Mouse (Mus musculus) liver, adult (tissue): ENCODE results near the gene Cox6b1.

ENCODE experiments used
- GATA4 ChIP-seq: IDR thresholded peaks from 2 replicates; pipeline ENCODE4 v1.6.1; 2014; ENCODE audit warnings: mild to moderate bottlenecking, low read length; ENCODE audit not compliant: insufficient replicate concordance

Cox6b1 gene

DNA sequence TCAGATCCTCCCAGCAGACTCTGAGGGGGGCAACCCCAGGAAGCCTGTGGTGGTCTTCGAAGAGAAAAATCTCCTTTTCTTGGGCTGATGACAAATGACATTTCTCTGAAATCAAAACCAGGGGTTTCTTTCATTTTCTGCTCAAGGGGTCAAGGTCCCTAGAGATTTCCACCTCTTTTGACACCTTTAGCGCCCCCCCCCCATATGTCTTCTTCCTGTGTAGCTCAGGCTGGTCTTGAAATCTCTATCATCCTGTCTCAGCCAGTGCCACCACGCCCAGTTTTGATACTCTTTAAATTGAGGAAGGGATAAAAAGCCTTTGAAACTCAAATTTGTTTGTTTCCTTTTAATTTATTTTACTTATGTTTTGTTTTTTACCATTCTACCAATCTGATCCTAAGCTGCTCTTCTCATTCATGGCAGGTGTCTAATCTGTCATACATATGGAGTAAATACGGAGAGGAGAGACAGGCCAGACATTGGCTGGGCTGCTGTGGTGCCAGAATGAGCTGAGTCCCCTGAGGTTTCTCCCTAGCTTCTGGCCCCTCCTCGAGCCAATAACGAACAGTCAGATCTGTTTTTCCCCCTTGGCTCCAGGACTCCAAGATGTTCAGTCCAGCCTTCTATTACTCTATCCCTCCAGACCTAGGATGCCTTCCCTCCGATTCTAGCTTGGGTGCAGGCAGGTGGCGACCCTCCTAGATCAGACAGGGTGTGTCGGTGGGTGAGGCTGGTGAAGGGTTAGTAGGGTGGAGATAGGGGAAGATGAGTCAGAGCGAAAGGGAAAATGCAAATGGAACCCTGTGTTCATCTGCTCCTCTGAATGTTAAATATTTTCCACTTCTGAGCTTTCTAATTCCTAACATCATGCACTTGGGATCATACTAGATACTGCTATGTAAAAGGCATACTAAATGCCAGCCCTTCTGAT is 32.1 kb downstream of the Cox6b1 start:
- no peak for TF ChIP-seq GATA4

DNA sequence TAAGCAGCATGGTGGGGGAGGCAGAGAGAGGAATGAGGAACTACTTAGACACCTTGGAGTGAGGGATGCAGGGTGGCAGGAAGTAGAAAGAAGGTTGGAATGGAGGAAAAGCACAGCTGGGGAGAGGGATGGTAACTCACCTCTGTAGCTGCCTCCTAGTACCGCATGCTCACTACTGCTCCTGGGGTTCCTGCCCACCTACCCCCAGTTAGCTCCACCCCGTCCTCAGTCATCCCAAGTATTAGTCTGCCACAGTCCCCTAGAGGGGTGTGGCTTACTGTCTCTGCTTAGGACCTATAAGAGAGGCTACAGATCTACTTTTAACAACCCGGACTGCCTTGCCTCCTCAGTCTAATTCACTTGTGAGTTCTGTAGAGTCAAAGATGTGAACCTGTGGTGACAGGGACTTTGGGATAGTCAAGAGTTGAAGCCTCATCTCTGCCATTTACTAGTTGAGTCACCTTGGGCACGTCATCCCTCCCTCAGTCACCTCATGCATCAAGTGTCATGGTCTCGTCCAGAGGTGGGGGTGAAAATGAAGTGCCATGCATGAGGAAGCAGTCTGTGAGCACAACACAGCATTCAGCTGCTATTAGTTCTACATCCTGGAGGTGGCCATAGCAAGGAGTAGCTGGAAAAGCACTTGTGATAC is 33.1 kb downstream of the Cox6b1 start:
- no peak for TF ChIP-seq GATA4

DNA sequence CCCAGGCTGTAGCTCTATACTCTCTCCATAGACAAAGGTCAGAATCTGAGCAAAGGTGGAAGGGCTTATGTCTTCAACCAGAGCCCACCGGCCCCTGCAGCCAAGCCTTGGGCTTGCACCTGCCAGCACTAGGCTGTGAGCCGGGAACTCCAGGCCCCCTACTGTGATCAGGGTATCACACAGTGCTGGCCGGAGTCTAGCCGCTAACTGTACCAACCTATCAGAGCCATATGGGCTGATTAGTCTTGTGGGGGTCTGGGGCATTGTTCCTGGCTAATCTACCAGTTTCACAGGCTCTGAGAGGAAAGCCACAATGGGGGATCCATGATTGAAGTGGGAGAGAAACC is 34.4 kb downstream of the Cox6b1 start:
- TF ChIP-seq GATA4, result no peak

DNA sequence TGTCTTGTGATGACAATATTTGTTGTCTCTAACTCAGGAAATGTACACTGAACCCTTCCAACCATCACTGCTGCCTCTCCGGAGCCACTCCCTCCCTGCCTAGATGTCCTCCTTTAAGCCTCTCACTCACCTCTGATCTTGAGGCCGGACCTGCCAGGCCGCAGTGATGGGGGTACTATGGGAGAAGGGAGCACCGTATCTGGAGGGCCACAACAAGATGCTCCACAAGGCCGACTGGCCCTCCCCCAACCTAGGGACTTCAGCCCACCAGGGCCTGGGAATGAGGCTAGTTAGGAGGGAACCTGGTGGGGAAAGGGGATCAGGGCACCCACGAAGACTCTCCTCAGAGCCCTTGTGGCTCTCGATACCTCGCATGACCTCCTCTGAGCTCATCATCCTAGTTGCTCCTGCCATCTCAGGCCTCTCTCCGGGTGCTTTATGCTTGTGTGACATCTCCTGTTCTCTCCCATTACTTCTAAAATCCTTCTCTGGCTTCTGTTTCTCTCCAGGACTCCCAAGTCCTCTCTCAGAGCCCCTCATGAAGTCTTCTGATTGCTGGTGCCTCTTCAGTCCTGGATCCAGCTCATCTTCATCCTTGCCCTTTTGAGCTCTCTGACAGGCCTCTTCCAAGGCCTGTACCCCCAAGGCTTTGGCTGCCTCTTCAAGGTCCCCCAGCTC is 34.9 kb downstream of the Cox6b1 start:
- no peak for TF ChIP-seq GATA4

DNA sequence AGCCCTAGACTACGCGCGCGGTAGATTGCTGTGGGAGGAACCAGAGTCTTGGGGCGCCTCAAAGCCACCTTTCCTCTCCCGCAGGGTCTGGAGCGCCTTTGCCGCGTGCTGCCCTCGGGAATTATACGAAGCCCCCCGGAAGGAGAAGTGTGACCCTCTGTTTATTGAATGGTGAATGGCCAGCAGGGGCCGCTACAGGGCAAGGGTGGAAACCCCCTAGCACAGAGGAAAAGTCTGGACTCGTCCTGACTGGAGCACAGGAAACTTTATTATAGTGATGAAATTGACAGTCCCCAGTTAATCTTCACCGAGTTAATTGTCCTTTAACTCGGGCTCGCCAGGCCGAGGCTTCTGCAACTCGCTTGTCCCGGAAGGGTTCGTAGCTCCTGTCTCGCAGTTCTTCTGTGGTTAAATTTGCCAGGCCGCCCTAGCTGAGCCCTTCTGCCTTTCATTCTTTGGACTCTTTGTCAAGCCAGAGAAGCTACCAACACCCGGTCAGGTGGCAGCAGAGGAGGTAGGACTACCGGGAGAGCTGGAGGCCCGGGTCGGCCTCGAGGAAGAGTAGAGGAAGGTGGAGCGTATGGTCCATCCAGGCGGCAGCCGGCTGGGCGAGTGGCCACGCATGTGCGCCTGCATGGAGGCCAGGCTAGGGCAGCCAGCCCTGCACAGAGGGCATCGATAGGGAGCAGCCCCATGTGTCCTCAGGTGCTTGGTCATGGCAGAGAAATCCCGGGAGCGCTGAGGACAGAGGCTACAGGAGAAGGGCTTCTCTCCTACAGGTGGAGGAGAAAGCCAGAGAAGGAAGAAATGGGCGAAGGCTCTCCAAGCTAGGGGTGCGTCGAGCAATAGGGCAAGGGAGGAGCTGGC is 36.3 kb downstream of the Cox6b1 start:
- no peak for TF ChIP-seq GATA4

DNA sequence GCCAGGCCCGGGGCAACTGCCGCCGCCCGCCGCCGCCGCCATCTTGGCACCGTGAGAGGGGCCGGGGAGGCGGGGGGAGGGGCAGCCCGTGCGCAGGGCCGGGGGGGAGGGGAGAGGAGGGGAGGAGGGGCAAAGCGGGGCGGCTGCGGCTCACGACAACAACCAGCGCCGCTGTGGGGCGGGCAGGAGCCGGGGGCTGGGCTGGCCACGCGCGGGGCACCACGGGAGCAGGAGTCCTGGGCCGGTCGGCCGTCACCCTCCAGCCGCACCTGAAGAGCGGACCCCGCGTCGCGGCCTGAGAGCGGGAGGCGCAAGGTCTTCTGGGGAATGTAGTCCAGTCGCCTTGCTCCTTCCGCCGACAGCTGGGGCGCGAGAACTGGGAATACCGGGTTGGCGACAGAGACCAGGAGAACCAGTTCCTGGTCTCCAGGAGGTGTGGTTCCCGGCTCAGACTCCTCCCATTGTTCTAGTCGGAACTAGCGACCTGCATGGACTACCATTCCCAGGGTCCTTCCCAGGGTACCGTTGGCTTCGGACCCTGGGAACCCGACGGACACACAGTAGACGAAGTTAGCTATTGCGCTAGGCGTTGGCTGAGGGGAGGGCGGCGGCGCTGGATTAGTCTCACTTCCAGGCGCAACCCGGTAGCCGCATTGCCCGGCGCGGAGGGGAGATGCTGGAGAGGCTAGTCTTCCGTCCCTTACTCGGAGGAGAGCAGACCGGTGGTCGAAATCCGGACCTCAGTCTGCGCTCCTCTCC is 37.1 kb downstream of the Cox6b1 start, which contains the start of gene Kmt2b:
Gene Kmt2b, minus strand, starts transcription at position 51 of the 759 bp plus-strand sequence.
- TF ChIP-seq GATA4, result no peak

DNA sequence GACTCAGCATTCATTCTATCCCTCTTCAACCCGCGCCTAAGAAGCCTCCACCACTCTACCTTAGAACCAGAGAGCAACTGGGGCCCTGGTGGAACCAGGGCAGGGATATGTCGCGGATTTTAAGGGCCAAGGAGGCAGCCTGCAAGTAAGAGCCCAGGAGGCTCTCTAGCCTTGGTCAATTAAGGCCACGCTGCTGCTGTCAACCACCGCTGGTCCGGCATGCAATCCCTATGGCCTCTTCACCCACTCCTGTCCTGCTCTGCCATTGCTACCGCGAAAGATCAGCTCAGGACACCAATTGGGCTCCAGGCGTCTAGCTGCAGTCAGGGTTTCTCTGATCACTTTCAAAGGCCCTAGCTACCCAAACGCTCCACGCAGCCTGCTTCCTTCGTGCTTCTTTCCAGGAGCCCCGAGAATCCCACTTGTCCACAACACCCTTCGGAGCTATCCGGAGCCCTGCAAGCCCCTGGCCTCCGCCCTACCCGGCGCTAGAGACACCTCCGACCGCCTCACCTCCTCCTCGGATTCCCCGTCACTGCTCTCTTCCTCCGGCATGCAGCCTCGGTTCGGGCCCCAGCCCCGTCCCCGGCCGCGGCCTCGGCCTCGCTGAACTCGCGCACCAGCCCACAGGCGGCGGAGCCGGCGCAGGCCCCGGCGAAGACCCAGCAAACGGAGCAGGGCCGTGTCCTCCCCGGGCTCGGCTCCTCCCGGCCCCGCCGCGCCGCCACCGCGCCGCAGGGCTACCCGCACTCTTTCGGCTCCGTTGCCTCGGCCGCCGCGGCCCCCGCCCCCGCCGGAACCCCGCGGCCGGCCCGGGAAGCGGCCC is 37.9 kb downstream of the Cox6b1 start:
- no peak for TF ChIP-seq GATA4

DNA sequence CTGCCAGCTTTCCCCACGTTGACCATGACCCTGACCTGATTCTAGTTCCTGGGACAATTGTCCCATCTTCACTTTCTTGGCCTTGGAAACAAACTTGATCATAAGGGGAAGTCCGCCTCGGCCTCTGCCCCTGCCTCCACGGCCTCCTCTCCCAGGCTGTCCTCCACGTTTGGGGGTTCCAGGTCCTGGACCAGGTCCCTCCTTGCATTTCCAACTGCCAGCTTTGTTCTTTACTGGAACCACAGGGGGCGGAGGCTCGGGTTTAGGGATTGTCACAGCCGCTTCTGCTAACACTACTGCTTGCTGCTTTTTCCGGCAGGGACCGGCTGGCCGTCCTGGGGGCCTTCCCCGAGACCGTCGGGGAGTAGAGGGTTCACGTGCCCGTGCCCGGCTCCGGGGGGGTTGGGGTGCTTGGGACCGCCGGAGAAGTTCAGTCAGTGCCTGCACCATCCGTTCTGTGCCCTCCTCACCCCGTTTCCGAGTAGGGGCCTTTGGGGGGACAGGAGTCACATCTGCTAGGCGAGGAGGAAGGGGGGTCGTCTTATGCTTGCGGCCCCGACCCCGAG is 39.4 kb downstream of the Cox6b1 start:
- no peak for TF ChIP-seq GATA4

DNA sequence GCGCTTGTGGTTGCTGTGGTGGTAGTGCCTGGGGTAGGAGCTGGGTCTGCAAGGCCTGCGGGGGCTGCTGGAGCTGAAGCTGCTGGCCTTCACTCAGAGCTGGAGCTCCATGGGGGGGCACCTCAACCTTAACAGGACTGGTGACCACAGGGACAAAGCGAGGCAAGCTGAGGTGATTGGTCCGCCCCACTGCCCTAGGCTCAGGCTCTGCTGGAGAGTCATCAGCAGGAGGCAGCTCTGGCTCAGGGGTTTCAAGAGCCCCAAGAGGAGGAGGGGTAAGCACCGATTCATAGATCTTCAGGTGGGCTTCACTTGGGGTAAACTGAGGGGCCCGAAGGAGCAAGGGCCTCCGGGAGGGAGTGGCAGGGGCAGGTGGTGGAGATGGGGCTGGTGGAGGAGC is 40.8 kb downstream of the Cox6b1 start:
- TF ChIP-seq GATA4, result no peak

DNA sequence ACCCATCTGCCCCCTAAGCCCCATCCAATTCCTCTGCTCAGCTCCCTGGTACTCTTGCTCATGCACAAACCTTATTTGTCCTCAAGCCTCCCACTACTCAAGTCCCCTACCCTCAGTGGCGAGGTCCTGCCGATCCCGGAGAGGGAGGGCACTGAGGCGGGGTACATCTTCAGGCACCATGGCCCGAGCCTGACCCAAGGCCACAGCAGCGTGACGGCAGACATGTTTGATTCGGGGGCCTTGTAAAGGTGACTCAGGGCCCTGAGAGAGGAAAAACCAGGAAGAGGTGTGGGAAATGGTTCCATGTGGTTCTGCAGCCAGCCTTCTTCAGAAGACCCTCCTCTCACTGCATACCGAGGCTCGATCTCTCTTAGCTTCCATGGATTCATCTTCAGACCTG is 41.6 kb downstream of the Cox6b1 start:
- no peak for TF ChIP-seq GATA4

DNA sequence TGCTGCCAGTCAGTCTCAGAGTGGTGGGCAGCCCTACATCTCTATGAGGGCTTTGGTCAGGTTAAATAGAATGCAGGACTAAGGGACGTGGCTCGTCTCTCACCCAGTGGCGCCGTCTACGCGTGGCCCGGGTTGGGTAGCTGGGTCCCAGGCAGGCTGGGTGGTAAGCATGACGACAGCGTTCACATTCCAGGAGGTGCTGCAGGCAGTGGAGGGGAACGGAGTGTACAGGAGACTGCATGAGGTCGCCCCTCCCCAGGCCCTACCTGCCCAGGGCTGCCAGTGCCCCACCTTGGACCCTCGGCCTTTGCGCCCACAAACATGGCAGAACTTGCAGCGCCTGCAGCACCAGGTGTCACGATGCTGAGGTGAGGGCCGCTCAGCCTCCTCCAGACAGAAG is 44.4 kb downstream of the Cox6b1 start:
- TF ChIP-seq GATA4, result no peak

DNA sequence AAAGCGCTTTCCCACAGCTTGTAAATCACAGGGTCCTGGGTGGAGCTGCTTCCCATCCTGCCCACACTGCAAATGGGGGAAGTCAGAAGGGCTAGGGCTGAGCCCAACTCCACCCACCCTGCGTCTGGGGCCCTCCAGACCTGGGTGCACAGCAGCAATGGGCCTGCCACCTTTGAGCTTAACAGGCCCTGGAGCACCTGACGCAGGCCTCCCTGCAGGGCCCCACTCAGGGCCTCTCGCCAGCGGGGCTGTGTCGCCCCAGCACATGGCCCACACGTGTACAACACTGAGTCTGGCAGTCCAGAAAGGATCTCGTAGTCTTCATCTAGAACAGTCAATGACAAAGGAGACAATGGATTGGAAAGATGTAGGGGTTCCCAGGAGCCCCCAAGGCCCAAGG is 46.0 kb downstream of the Cox6b1 start:
- no peak for TF ChIP-seq GATA4

DNA sequence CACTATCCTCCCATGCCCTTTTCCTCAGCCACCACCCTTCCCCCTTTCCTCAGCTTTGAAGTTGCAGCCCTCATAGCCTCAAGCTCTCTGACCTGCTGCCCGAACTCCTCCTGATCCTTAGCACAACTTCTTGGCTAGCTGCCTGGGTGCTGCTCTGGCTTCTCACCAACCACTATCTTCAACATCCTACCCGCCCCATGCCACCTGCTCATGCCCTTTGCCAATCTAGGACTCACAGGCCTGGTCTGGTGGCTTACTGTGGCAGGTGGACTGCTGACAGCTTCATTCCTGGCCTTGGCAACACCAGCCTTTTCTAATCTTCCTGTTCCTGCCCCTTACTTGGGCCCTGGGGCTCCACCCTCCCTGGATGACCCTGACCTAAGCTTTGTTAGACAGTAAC is 53.0 kb downstream of the Cox6b1 start:
- no peak for TF ChIP-seq GATA4
